In genomic region chr1:58719356-58719945, GRCm38 (mm10) we compare ENCODE assay signal across 23 mouse cellular contexts. TPM values are rescaled to one million over a fixed set of nuclear protein-coding genes. Genes with fewer than 3 reads are reported as not detected.
DNase-seq lines count a peak whose midpoint lies in the region; ATAC-seq and TF ChIP-seq lines count a peak whose summit lies in the region.
"Had no signal": no experiment of that assay in that cellular context is flagged by ENCODE, and none has a peak within 500 bp of the region (broad histone marks: within the 10 kb centered on the region; RNA-seq: fewer than 3 reads in every experiment).

No protein-coding gene starts in this region.

- intact Hi-C loops in gastrocnemius, adult 2 months (cut with DNase I) = no loop called here
- intact Hi-C loops in left cerebral cortex, postnatal 25 days (cut with DNase I) = no loop called here

- no peaks in the 10 kb centered on the region for H3K27me3 ChIP-seq in thymus, adult 2 months (ENCODE audit: control insufficient read depth, insufficient read depth, low read length)
- no peaks in the 10 kb centered on the region for H3K27me3 ChIP-seq in hindbrain, embryonic 10.5 days (ENCODE audit: insufficient read depth, poor library complexity, severe bottlenecking)
- H3K27me3 ChIP-seq: limb, embryonic 13.5 days; midbrain, embryonic 15.5 days had no signal

- peak; percentile 13; the same call in 1 of the 2 replicates for ATAC-seq in granulocyte monocyte progenitor cell, adult 5-6 weeks (replicated peaks; ENCODE audit: poor library complexity, severe bottlenecking)
- ATAC-seq in megakaryocyte-erythroid progenitor cell, adult 5-6 weeks (replicated peaks; ENCODE audit: low FRiP score, low TSS enrichment, poor library complexity, severe bottlenecking) = 0 out of 2 replicates have a peak, but pooled peaks have one; percentile 12
- ATAC-seq: forebrain, embryonic 14.5 days; inflammation-experienced regulatory T-cells, adult 6 months; midbrain, embryonic 15.5 days had no signal

- H3K4me3 ChIP-seq in gastrocnemius, adult 2 months = no peak overlapping the region
- H3K4me3 ChIP-seq in thymus, adult 2 months (ENCODE audit: control insufficient read depth, insufficient read depth, low read length) = no peak overlapping the region
- H3K4me3 ChIP-seq in hindbrain, embryonic 10.5 days = no peak overlapping the region
- H3K4me3 ChIP-seq: heart, embryonic 10.5 days; layer of hippocampus, adult 2 months; left cerebral cortex, adult 2 months; limb, embryonic 13.5 days; midbrain, embryonic 15.5 days had no signal

- H3K4me1 ChIP-seq in thymus, adult 2 months (replicated peaks; ENCODE audit: control insufficient read depth, insufficient read depth, low read length) = peaks cover 42% of the 10 kb centered on the region
- peaks cover 9% of the 10 kb centered on the region for H3K4me1 ChIP-seq in hindbrain, embryonic 10.5 days (replicated peaks)
- H3K4me1 ChIP-seq: midbrain, embryonic 15.5 days had no signal

- no peak for DNase-seq in gastrocnemius, adult 2 months
- no peak for DNase-seq in gastrocnemius, postnatal 25 days
- no peak for DNase-seq in thymus, adult 2 months
- DNase-seq in thymus, postnatal 25 days = no peak
- no peak for DNase-seq in left cerebral cortex, postnatal 25 days (ENCODE audit: low spot score in 2 of 2)
- no peak for DNase-seq in hindbrain, embryonic 10.5 days (ENCODE audit: low spot score)
- DNase-seq: adrenal gland, adult 8-10 months; cerebellum, adult 9-11 months; embryo, embryonic 11 days had no signal

- 45% methylated on average over 7 of the region's 7 CpGs for WGBS in thymus, adult 2 months
- 91% methylated on average over 7 of the region's 7 CpGs for WGBS in hindbrain, embryonic 10.5 days

- peak overlapping the region; percentile 46; the same call in 1 of the 2 replicates for H3K27ac ChIP-seq in gastrocnemius, adult 2 months
- H3K27ac ChIP-seq in thymus, adult 2 months (ENCODE audit: control insufficient read depth, insufficient read depth, low read length) = peak overlapping the region; percentile 87
- H3K27ac ChIP-seq in hindbrain, embryonic 10.5 days = no peak overlapping the region
- H3K27ac ChIP-seq: heart, embryonic 10.5 days; kidney, postnatal 0 days; layer of hippocampus, adult 2 months; left cerebral cortex, adult 2 months; limb, embryonic 13.5 days; midbrain, embryonic 15.5 days had no signal

- TF ChIP-seq CTCF in gastrocnemius, adult 2 months (IDR thresholded peaks at IDR 0.05) = no peak
- TF ChIP-seq CTCF in thymus, adult 2 months (IDR thresholded peaks at IDR 0.05; ENCODE audit: borderline replicate concordance, control insufficient read depth, extremely low read depth, insufficient read depth, low read length, poor library complexity) = no peak

- peaks cover 32% of the 10 kb centered on the region for H3K36me3 ChIP-seq in thymus, adult 2 months (ENCODE audit: control insufficient read depth, insufficient read depth, low read length)
- H3K36me3 ChIP-seq in hindbrain, embryonic 10.5 days = peaks cover 45% of the 10 kb centered on the region
- H3K36me3 ChIP-seq: midbrain, embryonic 15.5 days had no signal

- no peaks in the 10 kb centered on the region for H3K9me3 ChIP-seq in hindbrain, embryonic 10.5 days
- H3K9me3 ChIP-seq: heart, embryonic 10.5 days; limb, embryonic 13.5 days; midbrain, embryonic 15.5 days had no signal

- no peak for TF ChIP-seq POLR2A in thymus, adult 2 months (IDR thresholded peaks at IDR 0.05; ENCODE audit: control insufficient read depth, extremely low read depth, insufficient read depth, low read length, poor library complexity)

RNA-seq across cellular contexts. Expression of gene Cflar, which starts 8.1 kb away (rescaled TPM):
- total RNA-seq in gastrocnemius, adult 2 months (2021) = 10 to 100 TPM; 38.8 to 58.6 TPM
- total RNA-seq in gastrocnemius, postnatal 25 days (2021) = 10 to 100 TPM; 40.0 to 41.4 TPM
- 78.4 and 83.9 TPM in 2 replicates for polyA plus RNA-seq in thymus, adult 2 months (2012; rRNA removed)
- 81.6 and 114 TPM in 2 replicates for total RNA-seq in granulocyte monocyte progenitor cell, adult 5-6 weeks (2014; fragmentation: Nextera tagmentation)
- 95.6 and 100 TPM in 2 replicates for total RNA-seq in granulocyte monocyte progenitor cell, adult 5-6 weeks (2017)
- total RNA-seq in megakaryocyte-erythroid progenitor cell, adult 5-6 weeks (2014; fragmentation: Nextera tagmentation) = 51.7 and 65.3 TPM in 2 replicates
- total RNA-seq in megakaryocyte-erythroid progenitor cell, adult 5-6 weeks (2017) = 26.9 and 53.4 TPM in 2 replicates
- total RNA-seq in left cerebral cortex, postnatal 25 days (2021) = 10 to 100 TPM; 23.9 to 25.8 TPM
- 26.6 and 29.8 TPM in 2 replicates for polyA plus RNA-seq in hindbrain, embryonic 10.5 days (2016; fragmentation: Nextera tagmentation; extraction: Ambion mirVana)

RNA-seq across cellular contexts. Expression of gene Als2cr12, which starts 23.7 kb away (rescaled TPM):
- not detected for total RNA-seq in gastrocnemius, adult 2 months (2021)
- not detected for total RNA-seq in gastrocnemius, postnatal 25 days (2021)
- 0.16 and 0.37 TPM in 2 replicates for polyA plus RNA-seq in thymus, adult 2 months (2012; rRNA removed)
- total RNA-seq in granulocyte monocyte progenitor cell, adult 5-6 weeks (2014; fragmentation: Nextera tagmentation) = not detected in 2 replicates
- not detected in 2 replicates for total RNA-seq in granulocyte monocyte progenitor cell, adult 5-6 weeks (2017)
- total RNA-seq in megakaryocyte-erythroid progenitor cell, adult 5-6 weeks (2014; fragmentation: Nextera tagmentation) = not detected in 2 replicates
- not detected in 2 replicates for total RNA-seq in megakaryocyte-erythroid progenitor cell, adult 5-6 weeks (2017)
- total RNA-seq in left cerebral cortex, postnatal 25 days (2021) = not detected
- polyA plus RNA-seq in hindbrain, embryonic 10.5 days (2016; fragmentation: Nextera tagmentation; extraction: Ambion mirVana) = not detected in 2 replicates
- total RNA-seq: gastrocnemius, adult 8-10 months; hematopoietic stem cell, adult 5-6 weeks; layer of hippocampus, adult 2 months; left cerebral cortex, adult 2 months had no signal
- polyA plus RNA-seq: forebrain, embryonic 14.5 days; heart, embryonic 10.5 days; inflammation-experienced regulatory T-cells, adult 6 months; limb, embryonic 13.5 days; midbrain, embryonic 15.5 days; neural tube, embryonic 11.5 days; stomach, embryonic 14.5 days had no signal
